Mouse (Mus musculus): ENCODE measurements around the gene Zdhhc22.

Gene Zdhhc22

GRCm38 (mm10) chr12:86995931-86996330 lies 5.7 kb upstream of the Zdhhc22 start:
- DNase-seq (ENCODE audit: low spot score in 2 of 2): no peak

GRCm38 (mm10) chr12:86994776-86995175 lies 4.5 kb upstream of the Zdhhc22 start:
- DNase-seq (ENCODE audit: low spot score in 2 of 2): no peak

GRCm38 (mm10) chr12:86994166-86994565 lies 3.9 kb upstream of the Zdhhc22 start:
- no peak for DNase-seq (ENCODE audit: low spot score in 2 of 2)

GRCm38 (mm10) chr12:86990755-86991110 lies 503 bp upstream of the Zdhhc22 start:
- DNase-seq (ENCODE audit: low spot score in 2 of 2): no peak

DNA sequence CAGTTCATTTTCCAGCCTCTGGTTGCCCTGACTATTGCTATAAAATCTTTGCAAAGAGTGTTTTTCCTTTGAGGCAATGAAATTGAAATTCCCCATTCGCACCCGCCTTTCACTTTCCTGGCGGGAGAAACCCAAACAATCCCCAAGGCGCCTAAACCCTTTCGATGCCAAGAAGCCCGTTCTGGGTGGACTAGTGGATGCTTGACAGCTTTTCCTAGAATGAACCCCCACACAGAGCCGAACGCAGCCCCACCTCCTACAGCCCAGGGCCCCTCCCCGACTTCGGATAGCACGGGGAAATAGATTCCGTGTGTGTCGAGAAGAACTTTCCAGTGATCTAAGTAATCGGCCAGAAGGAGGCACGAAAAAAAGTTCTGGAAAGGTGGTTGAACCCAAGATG lies 852 bp downstream of the Zdhhc22 start:
- no peak for DNase-seq (ENCODE audit: low spot score in 2 of 2)

- DNase-seq (ENCODE audit: low spot score in 2 of 2): no peak
These were observed 2.0 kb downstream of the Zdhhc22 start for GRCm38 (mm10) chr12:86988227-86988626.

DNA sequence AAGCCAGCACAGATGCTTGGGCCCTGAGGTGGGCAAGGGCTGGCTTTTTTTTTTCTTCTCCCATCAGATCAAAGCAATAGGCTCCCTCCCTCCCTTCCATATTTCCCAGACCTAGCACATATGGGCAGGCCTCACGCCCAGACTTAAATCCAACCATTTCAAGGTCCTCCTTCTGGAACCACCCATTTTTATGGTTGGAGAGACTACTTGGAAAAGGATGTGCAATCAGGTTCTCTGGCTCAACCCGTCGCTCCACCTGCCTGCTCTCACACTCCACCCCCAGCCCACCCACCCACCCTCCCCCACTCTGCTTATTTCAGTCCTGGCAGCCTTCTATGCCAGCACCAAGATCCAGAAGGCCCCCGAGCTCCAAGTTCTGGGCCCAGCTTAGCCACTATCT lies 3.7 kb downstream of the Zdhhc22 start:
- DNase-seq (ENCODE audit: low spot score in 2 of 2): no peak

GRCm38 (mm10) chr12:86984194-86984555 lies 6.1 kb downstream of the Zdhhc22 start:
- DNase-seq (ENCODE audit: low spot score in 2 of 2): no peak

DNA sequence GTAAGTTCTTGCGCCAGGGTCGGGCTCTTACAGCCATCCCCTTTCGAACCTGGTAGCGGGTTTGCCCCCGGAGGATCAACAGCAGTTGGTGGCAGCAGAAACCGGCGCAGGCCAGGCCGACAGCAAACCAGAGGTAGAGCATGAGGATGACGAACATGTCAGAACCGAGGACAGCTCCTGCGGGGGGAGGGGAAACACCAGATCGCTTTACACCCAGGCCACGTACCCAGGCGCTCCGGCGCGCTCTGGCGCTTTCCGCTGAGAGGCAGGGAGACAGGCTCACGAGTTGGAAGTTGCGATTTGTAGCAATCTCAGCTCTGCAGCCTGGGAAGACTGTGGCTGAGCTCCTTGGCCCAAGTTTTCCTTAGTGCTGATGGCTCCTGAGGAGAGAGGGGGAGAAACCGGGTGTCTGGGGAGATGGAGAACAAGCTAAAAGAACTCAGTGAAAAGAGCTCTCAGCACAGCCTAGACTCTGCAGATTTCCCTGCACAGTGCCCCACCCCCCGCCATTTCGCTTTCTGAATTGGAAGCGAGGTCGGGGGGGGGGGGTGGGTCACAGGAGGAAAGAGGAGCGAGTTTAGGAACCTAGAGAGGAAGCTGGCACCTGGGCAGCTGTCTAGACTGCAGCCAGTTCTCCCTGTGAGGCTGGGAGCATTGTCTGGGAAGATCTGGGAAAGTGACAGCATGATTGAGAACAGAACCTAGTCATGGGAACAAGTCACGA lies 6.6 kb downstream of the Zdhhc22 start:
- peak; percentile 45 to 75 for DNase-seq (ENCODE audit: low spot score in 2 of 2)

GRCm38 (mm10) chr12:86981180-86981579 lies 9.1 kb downstream of the Zdhhc22 start:
- no peak for DNase-seq (ENCODE audit: low spot score in 2 of 2)

- no peak for DNase-seq (ENCODE audit: low spot score in 2 of 2)
These were observed 12.4 kb downstream of the Zdhhc22 start for GRCm38 (mm10) chr12:86977833-86978232.

DNA sequence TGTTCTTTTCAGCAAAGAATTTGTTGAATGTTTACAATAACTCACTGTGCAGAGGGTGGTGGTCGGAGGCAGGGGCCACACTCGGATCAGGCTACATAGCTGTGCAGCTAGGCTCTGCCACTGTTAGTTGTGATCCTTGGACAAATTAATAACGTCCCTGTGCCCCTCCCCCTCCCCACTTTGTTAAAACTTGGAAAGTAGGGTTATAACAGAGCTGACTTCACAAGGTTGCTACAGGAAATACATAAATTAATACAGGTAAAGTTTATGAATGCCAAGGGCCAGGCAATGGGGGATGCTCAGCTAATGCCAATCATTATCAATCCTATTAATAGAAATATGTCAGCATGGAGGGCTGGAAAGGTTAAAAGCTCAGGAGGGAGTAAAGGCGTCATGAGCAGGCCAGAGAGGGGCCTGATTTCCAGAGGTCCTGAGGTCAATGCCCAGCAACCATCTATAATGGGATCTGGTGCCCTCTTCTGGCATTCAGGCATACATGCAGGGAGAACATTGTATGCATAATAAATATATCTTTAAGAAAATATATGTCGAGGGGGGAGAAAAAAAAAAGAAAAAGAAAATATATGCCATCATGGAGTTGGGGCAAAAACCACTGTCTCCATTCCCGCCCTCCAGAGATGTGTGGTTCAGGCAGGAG lies 13.6 kb downstream of the Zdhhc22 start:
- no peak for DNase-seq (ENCODE audit: low spot score in 2 of 2)

- DNase-seq (ENCODE audit: low spot score in 2 of 2): no peak
These were observed 14.5 kb downstream of the Zdhhc22 start for GRCm38 (mm10) chr12:86975761-86976160.

DNA sequence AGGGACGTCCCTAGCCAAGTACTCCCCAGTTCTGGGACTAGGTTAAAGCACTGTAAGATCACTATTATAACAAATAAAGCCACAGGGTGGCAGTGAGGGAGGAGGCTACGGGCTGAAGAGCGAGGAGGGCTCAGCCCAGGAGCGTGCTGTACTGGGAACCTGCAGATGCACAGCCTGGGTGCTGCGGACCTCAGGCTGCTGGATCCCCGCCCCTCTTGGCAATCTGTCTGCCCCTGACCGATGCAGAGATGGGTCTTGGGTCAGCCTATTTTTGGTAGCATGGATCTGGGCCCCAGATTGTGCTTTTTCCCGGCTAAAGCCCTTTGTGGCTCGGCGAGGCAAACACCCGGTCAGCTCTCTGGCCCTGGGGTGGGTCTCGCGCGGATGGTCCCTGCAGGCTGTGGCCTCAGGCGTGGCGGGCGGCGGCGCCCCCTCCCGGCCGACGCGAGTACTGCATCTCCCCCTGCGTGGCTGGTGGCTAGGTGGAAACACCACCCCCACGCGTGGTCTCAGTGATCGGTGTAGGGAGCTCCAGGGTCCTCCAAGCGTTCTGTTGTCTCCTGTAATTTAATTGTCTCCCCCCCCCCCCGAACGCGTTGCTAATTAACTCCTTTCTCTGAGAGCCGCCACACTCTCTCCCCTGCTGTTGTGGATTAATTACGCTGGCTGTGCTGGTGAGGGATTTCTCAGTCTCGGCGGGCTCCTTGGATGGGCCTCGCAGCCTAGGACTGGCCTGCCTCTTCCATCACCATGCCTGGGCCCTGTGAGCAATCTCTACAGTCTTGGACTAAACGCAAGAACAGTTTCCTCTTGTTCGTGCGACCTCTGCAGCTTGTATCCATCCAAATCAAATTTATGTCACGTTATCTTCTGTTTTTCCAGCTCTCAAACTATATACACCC lies 15.6 kb downstream of the Zdhhc22 start:
- peak; percentile 68 to 91 for DNase-seq (ENCODE audit: low spot score in 2 of 2)

DNA sequence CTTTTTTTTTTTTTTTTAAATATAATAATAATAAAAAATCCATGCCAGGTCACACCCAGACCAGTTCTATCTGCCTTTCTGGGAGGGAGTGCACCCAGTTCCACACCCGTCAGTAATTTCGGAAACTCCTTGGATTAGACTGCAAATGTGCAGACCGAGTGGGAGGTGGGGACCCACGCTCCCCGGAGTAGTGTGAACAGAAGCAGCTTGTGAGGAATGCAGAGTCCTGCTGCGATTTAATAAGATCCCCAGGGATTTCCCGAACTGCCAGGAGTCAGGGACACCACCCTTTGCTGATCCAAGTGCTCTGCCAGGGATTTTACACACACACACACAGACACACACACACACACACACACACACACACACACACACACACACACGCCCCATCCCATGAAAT lies 16.5 kb downstream of the Zdhhc22 start:
- DNase-seq (ENCODE audit: low spot score in 2 of 2): no peak

DNA sequence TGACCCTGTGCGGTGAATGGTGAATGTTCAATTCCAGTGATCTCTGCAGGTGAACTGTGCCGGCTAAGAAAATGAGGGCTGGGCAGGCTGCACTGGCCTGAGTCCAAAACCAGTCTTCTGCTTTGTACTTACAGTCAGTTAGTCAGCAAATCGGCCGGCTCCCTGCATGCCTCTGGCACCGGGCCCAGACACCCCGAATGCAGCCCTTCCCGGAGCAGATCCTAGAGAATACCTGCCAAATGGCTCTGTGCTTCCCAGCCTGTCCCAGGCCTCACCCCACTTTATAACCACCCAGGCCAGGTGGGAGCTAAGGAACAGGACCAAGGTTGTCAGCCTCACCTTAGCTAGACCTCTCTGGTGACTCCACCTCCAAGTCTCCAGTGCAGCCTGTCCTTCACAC lies 17.0 kb downstream of the Zdhhc22 start:
- peak; percentile 63 to 74 for DNase-seq (ENCODE audit: low spot score in 2 of 2)

GRCm38 (mm10) chr12:86971089-86971488 lies 19.1 kb downstream of the Zdhhc22 start:
- no peak for DNase-seq (ENCODE audit: low spot score in 2 of 2)

DNA sequence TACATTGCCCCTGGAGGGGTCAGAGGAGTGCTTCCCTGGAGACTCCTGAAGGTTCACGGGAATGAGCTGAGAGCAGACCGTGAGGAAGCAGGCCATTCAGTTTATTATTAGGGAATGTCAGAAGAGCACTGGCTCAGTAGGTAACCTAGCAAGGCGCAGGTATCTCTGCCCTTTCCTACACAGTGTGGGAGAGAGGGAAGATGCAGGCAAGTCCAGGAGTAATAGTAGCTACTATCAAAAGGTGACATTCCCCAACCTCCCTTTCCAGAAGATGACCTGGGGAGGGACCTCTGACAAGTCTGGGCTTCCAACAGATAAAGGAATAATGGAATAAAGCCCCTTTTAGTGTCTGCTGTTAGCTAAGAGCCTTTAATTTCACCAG lies 21.0 kb downstream of the Zdhhc22 start:
- DNase-seq (ENCODE audit: low spot score in 2 of 2): no peak

GRCm38 (mm10) chr12:86968468-86969219 lies 21.6 kb downstream of the Zdhhc22 start:
- DNase-seq (ENCODE audit: low spot score in 2 of 2): no peak

- DNase-seq (ENCODE audit: low spot score in 2 of 2): no peak
These were observed 24.9 kb downstream of the Zdhhc22 start for GRCm38 (mm10) chr12:86965237-86965799.

DNA sequence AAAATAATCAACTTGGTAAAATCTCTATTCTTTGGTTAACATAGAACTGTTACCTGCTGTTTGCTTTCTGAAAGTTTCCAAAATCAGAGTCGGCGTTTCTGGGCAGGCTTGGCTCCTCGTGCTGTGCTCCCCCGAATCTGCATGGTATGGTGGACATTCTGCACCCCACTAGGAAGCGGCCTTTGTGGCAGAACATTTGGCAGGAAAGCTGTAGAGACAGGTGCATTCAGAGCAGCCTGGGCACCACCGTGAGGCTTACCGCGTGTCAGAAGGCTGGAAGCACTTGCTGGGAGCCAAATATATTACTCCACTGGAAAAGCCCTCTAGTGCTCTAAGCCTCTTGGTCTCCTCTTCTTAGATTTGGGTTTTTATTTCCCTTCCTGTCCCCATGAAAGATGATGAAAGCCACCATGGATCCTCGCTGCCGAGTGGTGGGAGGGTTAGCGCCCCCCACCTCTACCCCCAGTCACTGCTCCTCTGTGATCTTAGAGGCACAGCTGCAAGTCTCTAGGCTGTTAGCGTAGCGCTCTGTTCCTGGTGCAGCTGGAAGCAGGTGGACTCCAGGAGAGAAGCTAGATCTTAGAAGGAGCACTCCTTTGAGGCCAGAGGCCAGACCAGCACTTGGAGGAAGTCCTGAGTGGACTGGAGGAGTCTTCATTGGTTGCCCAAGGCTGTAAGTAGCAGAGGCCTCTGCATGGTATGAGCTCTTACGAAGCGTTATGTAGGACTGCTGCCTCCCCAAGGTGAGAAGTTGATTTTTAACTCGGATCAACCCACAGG lies 25.8 kb downstream of the Zdhhc22 start:
- DNase-seq (ENCODE audit: low spot score in 2 of 2): no peak
